Mouse (Mus musculus) lung, embryonic 16.5 days (tissue): ENCODE results near the gene Ddx17. TPM values are rescaled to one million over a fixed set of nuclear protein-coding genes. Genes with fewer than 3 reads are reported as not detected.

Experiments
- ATAC-seq: fragments of 200-750 bp; cut with Nextera tagmentation; 2 replicates; pipeline ENCODE4 v1.8.0; 2017; ENCODE audit warnings: low read depth, mild to moderate bottlenecking, moderate library complexity
- H3K27ac ChIP-seq: fragments of 300-500 bp; sonication (generic); 2 replicates; pipeline ENCODE4 v1.5.1; 2014; ENCODE audit warnings: mild to moderate bottlenecking, control low read depth, low read length
- H3K27me3 ChIP-seq: fragments of 300-500 bp; sonication (generic); 2 replicates; pipeline ENCODE4 v1.6.1; 2014; ENCODE audit warnings: low read depth, low read length, mixed read lengths; ENCODE audit not compliant: control insufficient read depth, insufficient read depth
- H3K36me3 ChIP-seq: fragments of 300-500 bp; sonication (generic); 2 replicates; pipeline ENCODE4 v1.6.1; 2014; ENCODE audit warnings: low read length; ENCODE audit not compliant: control insufficient read depth, insufficient read depth
- H3K4me1 ChIP-seq: fragments of 300-500 bp; sonication (generic); replicated peaks from 2 replicates; pipeline ENCODE4 v1.6.1; 2014; ENCODE audit warnings: low read length, mixed read lengths; ENCODE audit not compliant: control insufficient read depth, insufficient read depth
- H3K4me2 ChIP-seq: fragments of 300-500 bp; sonication (generic); 2 replicates; pipeline ENCODE4 v1.6.1; 2014; ENCODE audit warnings: low read depth, low read length, control low read depth
- H3K4me3 ChIP-seq: fragments of 300-500 bp; sonication (generic); 2 replicates; pipeline ENCODE4 v1.5.1; 2014; ENCODE audit warnings: mild to moderate bottlenecking, low read length, control low read depth
- H3K9ac ChIP-seq: fragments of 300-500 bp; sonication (generic); 2 replicates; pipeline ENCODE4 v1.6.1; 2014; ENCODE audit warnings: low read length, control low read depth
- H3K9me3 ChIP-seq: fragments of 300-500 bp; sonication (generic); 2 replicates; pipeline ENCODE4 v1.6.1; 2016; ENCODE audit warnings: low read length; ENCODE audit not compliant: control insufficient read depth
- WGBS: fragments of 180-500 bp; shearing (Covaris S2); extraction: QIAGEN DNeasy Blood & Tissue Kit; methylation state at CpG from one replicate; pipeline ENCODE4 v1.1.7; 2014; 5-methylcytosine and 5-hydroxymethylcytosine counted together
- polyA plus RNA-seq: library from polyadenylated mRNA; unstranded; fragments of >200 nt; fragmentation: Nextera tagmentation; extraction: Ambion mirVana; gene quantifications from 2 replicates; pipeline ENCODE4 v1.2.1, GENCODE M21; 2015

The Ddx17 gene
- polyA plus RNA-seq, 1 experiment from 2014 or later = 45.0 TPM

GRCm38 (mm10) chr15:79509998-79510397 lies 36.5 kb downstream of the Ddx17 start:
- WGBS = 30% methylated on average over 6 of the region's 6 CpGs
- H3K27me3 ChIP-seq = peaks cover 63% of the 10 kb centered on the region

GRCm38 (mm10) chr15:79507055-79507828 lies 39.3 kb downstream of the Ddx17 start:
- H3K4me1 ChIP-seq = peaks cover 19% of the 10 kb centered on the region
- no peaks in the 10 kb centered on the region for H3K9me3 ChIP-seq
- no peaks in the 10 kb centered on the region for H3K36me3 ChIP-seq
- H3K4me2 ChIP-seq = no peak overlapping the region
- H3K9ac ChIP-seq = no peak overlapping the region
- H3K27me3 ChIP-seq = peaks cover 71% of the 10 kb centered on the region
- no peak for ATAC-seq
- 33% methylated on average over 30 of the region's 31 CpGs for WGBS
- no peak overlapping the region for H3K27ac ChIP-seq
- H3K4me3 ChIP-seq = no peak overlapping the region

More at GRCm38 (mm10) chr15:79509998-79510397, 36.5 kb downstream of the Ddx17 start:
- Histone ChIP-seq H3K4me2 (no peak overlapping the region), H3K9ac (no peak overlapping the region), H3K9me3 (no peaks in the 10 kb centered on the region), H3K27ac (no peak overlapping the region), H3K36me3 (no peaks in the 10 kb centered on the region), H3K4me3 (no peak overlapping the region), H3K4me1 (peaks cover 16% of the 10 kb centered on the region)
- ATAC-seq = no peak

- peaks cover 70% of the 10 kb centered on the region for H3K27me3 ChIP-seq
- no peaks in the 10 kb centered on the region for H3K36me3 ChIP-seq
- peaks cover 14% of the 10 kb centered on the region for H3K4me1 ChIP-seq
- H3K4me3 ChIP-seq = no peak overlapping the region
- 25% methylated on average over 7 of the region's 7 CpGs for WGBS
- no peak overlapping the region for H3K4me2 ChIP-seq
- no peaks in the 10 kb centered on the region for H3K9me3 ChIP-seq
- no peak overlapping the region for H3K9ac ChIP-seq
- no peak for ATAC-seq
- no peak overlapping the region for H3K27ac ChIP-seq
Measured at GRCm38 (mm10) chr15:79506460-79506859, 40.1 kb downstream of the Ddx17 start.

- Histone ChIP-seq H3K27me3 (peaks cover 63% of the 10 kb centered on the region), H3K9ac (peak overlapping the region; percentile 60), H3K27ac (no peak overlapping the region), H3K36me3 (no peaks in the 10 kb centered on the region), H3K4me2 (peak overlapping the region; percentile 100), H3K9me3 (no peaks in the 10 kb centered on the region), H3K4me1 (peaks cover 10% of the 10 kb centered on the region), H3K4me3 (peak overlapping the region; percentile 65)
- ATAC-seq = peak; percentile 66
- 1% methylated on average over 30 of the region's 71 CpGs for WGBS
Measured at GRCm38 (mm10) chr15:79505616-79506283, 40.8 kb downstream of the Ddx17 start.

- peak within 1 kb of the TSS; percentile 65 for H3K4me3 ChIP-seq
- no peaks in the 10 kb centered on the region for H3K9me3 ChIP-seq
- WGBS = under 1% methylated on average over 46 of the region's 60 CpGs
- peaks cover 10% of the 10 kb centered on the region for H3K4me1 ChIP-seq
- no peak for ATAC-seq
- peaks cover 57% of the 10 kb centered on the region for H3K27me3 ChIP-seq
- H3K9ac ChIP-seq = peak within 1 kb of the TSS; percentile 60
- H3K36me3 ChIP-seq = no peaks in the 10 kb centered on the region
- no peak within 1 kb of the TSS for H3K27ac ChIP-seq
- peak within 1 kb of the TSS; percentile 100 for H3K4me2 ChIP-seq
Measured at GRCm38 (mm10) chr15:79504707-79505452, 41.7 kb downstream of the Ddx17 start, which contains the start of gene Kcnj4. Kcnj4 (minus strand) TSS chr15:79505241.

GRCm38 (mm10) chr15:79503438-79503837 lies 43.1 kb downstream of the Ddx17 start:
- no peak overlapping the region for H3K4me2 ChIP-seq
- no peaks in the 10 kb centered on the region for H3K9me3 ChIP-seq
- no peaks in the 10 kb centered on the region for H3K36me3 ChIP-seq
- no peak for ATAC-seq
- H3K4me3 ChIP-seq = no peak overlapping the region
- peaks cover 56% of the 10 kb centered on the region for H3K27me3 ChIP-seq
- H3K27ac ChIP-seq = no peak overlapping the region
- H3K9ac ChIP-seq = no peak overlapping the region
- 64% methylated on average over 5 of the region's 5 CpGs for WGBS
- H3K4me1 ChIP-seq = peaks cover 10% of the 10 kb centered on the region

- H3K9ac ChIP-seq = no peak overlapping the region
- no peak for ATAC-seq
- no peak overlapping the region for H3K27ac ChIP-seq
- no peaks in the 10 kb centered on the region for H3K36me3 ChIP-seq
- 16% methylated on average over 18 of the region's 18 CpGs for WGBS
- peaks cover 10% of the 10 kb centered on the region for H3K4me1 ChIP-seq
- H3K4me3 ChIP-seq = no peak overlapping the region
- H3K4me2 ChIP-seq = no peak overlapping the region
- H3K9me3 ChIP-seq = no peaks in the 10 kb centered on the region
- peaks cover 52% of the 10 kb centered on the region for H3K27me3 ChIP-seq
Measured at GRCm38 (mm10) chr15:79502891-79503341, 43.6 kb downstream of the Ddx17 start.

GRCm38 (mm10) chr15:79500110-79500509 lies 46.4 kb downstream of the Ddx17 start:
- peaks cover 4% of the 10 kb centered on the region for H3K4me1 ChIP-seq
- no peak for ATAC-seq
- no peak overlapping the region for H3K4me3 ChIP-seq
- H3K4me2 ChIP-seq = no peak overlapping the region
- H3K36me3 ChIP-seq = no peaks in the 10 kb centered on the region
- no peak overlapping the region for H3K9ac ChIP-seq
- peaks cover 33% of the 10 kb centered on the region for H3K27me3 ChIP-seq
- WGBS = 74% methylated on average over 17 of the region's 17 CpGs
- H3K9me3 ChIP-seq = no peaks in the 10 kb centered on the region
- H3K27ac ChIP-seq = no peak overlapping the region

DNA sequence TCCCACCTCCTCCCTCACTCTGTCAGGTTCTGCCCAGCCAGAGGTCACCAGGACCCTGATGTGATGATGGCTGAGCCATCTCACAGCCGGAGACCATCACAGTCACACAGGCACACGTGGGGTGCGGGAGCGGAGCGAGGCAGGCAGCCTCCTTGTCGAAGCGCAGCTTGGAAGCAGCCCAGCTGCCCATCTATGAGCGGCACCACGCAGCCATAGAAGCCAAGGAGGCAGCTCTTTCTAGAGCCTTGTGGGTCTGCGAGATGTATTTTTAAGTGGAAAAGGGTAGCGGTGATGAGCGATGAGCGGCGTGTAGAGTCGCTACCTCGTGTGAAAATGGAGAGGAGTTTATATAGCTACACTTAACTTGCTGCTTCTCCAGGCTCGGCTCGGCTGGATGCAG lies 53.0 kb downstream of the Ddx17 start:
- Histone ChIP-seq H3K4me1 (no peaks in the 10 kb centered on the region), H3K9me3 (no peaks in the 10 kb centered on the region), H3K27ac (no peak overlapping the region), H3K4me2 (no peak overlapping the region), H3K27me3 (peaks cover 14% of the 10 kb centered on the region), H3K36me3 (no peaks in the 10 kb centered on the region), H3K9ac (no peak overlapping the region), H3K4me3 (no peak overlapping the region)
- 17% methylated on average over 18 of the region's 18 CpGs for WGBS
- no peak for ATAC-seq
